Mouse (Mus musculus): ENCODE measurements around the gene Limk1.

The Limk1 gene

DNA sequence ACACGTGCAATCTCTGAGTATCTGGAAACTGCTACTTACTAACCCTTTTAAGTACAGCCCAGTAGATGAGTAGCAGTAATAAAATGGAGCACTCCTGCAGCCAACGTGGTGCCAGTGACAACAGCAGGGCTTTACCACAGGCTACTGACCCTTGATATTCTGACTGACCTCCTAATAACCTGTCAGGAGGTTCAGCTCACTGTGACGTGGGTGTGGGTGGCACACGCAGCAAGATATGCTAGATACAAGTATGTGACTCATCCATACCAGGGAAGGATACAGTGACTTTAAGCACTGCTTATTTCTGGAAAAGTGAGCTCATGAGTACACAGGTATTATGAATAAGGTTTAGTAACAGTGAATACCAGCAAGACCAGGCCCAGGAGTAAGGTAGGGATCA is 58.9 kb downstream of the Limk1 start:
- no peak for DNase-seq (ENCODE audit: low spot score)

DNA sequence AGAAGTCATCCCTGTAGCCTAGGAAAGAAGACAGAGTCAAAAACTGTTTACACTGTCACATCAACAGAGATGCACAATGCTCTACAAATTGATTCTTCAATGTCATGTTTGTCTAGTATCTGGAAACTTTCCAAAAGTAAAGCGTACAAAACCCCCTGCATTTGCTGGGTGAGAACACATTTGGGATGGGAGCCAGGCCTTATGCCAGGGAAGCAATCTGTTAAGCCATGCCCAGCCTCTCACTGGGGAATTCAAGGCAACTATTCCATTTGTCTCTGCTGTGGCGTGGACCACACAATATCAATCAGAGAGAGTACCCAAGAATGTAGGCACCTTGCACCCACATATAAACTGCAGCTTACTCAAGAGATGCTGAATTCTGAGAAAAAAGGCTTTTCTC is 66.3 kb downstream of the Limk1 start:
- no peak for DNase-seq (ENCODE audit: low spot score)

DNA sequence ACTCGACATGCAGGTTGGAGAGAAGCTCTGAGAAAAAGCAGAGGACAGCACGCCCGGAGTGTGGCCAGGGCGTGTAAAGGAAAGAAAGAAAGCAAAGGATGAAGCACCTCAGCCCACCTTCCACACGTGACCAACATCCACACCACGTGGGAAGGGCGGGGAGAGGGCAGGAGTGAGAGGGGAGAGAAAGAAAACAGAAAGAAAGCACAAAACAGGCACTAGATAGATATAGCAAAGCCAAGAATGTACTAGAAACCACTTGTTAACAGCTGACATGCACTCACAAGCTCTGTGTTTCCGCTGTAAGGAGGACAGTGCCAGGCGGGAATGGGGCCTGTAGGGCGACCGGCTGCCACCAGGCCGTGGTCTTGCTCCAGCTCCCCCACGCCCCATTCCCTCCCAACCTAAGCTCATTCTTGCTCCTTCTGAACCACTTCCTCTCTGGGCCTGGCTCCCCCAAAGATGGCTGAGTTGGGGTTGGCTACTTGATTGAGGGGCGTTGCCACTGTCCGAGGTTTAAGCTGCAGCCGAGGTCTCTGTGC is 67.2 kb downstream of the Limk1 start:
- no peak for DNase-seq (ENCODE audit: low spot score)

DNA sequence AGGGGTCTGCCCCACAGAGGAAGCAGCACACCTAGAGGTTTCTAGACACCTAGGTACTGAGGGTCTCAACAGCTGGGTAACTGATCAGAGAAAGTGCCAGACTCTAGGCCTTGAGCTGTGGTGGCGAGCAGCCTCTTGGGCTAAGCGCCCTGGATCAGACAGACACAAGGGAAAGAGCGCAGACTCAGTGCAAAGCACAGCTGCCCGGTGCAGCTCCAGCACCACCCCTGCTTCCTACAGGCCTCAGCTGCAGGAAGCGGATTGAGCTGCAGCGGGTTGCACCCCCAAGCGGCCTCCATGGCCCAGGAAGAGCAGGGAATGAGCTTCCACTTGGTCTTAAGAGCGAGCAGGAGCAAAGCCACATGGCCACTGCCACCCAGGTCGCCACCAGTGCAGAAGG is 67.9 kb downstream of the Limk1 start:
- DNase-seq (ENCODE audit: low spot score), result no peak

DNA sequence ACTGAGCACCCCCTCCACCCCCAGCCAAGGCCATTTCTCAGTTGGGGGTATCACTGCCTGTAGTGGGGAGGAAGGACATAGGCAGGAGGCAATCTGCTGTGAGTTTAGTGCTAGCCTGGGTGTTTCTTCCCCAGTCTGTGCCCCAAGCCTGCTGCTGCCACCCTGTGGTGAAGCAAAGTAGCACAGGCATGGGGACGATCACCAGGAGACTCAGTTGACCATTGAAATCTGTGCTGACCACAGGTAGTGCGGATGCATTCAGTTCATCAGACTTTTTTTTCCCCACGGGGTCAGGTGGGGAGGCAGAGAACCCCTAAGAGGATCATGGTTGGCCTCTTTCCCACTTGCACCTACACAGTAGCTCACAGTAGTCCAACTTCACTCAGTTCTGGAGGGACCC is 71.3 kb downstream of the Limk1 start:
- peak; percentile 67 for DNase-seq (ENCODE audit: low spot score)

DNA sequence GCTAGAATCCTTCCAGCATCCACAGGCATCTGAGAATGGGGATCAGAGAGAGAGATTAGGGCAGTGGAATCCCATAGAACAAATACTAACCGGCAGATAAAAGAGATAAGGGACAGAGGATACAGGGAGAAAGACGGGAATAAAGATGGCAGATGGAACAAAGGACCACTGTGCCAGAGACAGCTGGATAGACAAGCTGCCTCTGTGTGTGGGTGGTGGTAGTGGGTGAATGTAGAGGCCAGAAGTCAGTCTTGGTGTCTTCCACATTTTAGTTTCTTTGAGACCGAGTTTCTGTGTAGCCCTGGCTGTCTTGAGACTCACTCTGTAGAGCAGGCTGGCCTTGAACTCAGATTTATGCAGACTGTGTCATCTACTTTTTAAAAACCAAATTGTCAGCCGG is 72.6 kb downstream of the Limk1 start:
- no peak for DNase-seq (ENCODE audit: low spot score)

DNA sequence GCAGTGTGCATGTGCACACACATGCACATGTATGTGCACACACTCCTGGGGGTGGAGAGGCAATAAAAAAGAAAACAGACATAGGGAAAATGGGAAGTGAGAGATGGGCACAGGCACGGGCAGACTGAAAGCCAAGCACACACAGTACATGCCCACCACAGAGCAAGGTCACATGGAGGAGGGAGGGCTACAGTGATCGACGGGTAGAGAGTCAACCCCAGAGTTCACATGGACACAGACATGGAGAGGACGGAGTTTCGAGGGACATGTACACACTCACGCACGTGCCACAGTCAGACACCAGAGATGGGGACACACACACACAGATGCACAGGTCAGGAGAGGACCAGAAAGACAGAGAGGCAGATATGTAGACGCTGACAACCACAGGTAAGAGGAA is 73.0 kb downstream of the Limk1 start:
- DNase-seq (ENCODE audit: low spot score), result no peak

DNA sequence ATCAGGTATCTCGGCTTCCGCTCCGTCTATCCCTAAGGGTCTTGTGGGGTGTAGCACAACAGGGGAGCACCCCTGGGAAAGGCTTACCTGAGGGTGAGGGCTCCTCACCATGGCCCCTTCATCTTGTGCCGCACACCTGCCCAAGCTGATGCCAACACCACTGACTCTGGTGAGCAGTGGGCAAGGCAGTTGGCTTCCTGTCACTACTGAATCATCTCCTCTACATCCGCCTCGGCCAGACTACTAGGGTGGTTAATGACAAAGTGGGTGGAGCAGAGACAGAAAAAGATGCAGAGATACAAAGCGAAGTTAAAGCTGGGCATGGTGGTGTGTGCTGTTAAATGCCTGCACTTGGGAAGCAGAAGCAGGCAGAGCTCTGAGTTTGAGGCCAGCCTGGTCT is 73.6 kb downstream of the Limk1 start, which contains the start of gene Lat2:
Gene Lat2 (minus strand): TSS at position 224 of the 400 bp plus-strand sequence.
- no peak for DNase-seq (ENCODE audit: low spot score)

DNA sequence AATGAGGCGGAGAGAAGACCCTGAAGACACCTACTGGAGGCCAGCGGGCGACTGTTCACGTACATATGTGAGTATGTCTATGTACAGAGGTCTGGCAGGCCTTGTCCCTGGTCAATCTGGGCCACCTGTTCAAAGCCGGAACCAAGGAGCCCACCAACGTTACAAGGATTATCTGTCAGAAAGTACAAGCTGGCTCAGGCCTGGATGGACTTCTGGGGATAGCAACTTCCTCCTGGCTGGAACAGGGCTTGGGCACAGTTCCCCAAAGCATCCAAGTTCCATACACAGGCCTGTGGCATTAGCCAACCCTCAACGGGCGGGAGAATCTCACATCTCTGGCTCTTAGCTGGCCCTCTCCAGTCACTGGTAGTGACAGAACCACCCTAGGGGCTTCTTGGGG is 74.1 kb downstream of the Limk1 start:
- DNase-seq (ENCODE audit: low spot score), result no peak

DNA sequence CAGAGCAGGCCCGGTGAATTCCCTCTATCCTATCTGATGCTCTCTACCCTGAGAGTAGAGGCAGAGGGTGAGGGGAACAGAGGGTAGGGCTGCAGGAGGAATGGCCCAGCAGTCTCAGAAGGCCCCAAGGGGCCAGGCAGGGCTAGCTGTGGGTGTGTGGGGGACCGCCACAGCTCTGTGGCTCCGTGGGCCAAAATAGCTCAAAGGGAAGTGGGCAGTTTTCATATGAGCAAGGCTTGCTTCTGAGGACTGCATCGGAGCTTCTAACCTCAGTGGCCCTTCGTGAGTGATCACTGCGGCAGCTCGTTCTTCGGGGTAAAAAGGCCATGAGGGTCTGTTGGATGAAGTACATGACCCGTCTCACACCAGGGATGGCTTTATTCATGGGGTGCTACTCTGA is 74.7 kb downstream of the Limk1 start:
- DNase-seq (ENCODE audit: low spot score), result no peak

DNA sequence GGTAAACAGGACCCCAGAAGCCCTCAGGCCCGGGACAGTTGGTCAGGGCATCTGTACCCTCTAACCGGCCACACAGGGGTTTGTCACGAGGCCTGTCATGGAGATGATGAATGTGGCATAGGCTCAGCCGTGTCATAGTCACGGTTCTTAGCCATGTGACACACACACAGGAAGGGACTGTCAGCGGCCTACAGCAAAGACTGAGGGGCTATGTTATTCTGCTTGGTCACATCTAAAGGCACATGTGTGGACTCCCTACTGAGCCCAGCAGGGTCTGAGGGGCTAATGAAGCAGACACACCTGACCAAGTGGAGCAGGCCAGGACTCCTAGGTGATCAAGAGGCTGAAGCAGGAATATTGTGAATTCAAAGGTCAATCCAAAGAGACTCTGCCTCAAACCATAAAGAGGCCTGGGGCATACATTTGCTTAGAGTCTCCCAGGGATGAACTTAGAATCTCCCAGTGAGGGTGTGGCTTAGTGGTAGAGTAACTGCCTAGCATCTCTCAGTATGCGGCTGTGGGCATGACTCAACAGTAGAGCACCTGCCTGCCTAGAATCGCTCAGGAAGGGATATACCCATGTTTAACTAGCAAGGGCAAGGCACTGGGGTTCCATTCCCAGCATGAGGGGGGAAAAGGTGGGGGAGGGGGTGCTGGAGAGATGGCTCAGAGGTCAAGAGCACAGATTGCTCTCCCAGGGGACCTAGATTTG is 76.4 kb downstream of the Limk1 start:
- DNase-seq (ENCODE audit: low spot score), result no peak

DNA sequence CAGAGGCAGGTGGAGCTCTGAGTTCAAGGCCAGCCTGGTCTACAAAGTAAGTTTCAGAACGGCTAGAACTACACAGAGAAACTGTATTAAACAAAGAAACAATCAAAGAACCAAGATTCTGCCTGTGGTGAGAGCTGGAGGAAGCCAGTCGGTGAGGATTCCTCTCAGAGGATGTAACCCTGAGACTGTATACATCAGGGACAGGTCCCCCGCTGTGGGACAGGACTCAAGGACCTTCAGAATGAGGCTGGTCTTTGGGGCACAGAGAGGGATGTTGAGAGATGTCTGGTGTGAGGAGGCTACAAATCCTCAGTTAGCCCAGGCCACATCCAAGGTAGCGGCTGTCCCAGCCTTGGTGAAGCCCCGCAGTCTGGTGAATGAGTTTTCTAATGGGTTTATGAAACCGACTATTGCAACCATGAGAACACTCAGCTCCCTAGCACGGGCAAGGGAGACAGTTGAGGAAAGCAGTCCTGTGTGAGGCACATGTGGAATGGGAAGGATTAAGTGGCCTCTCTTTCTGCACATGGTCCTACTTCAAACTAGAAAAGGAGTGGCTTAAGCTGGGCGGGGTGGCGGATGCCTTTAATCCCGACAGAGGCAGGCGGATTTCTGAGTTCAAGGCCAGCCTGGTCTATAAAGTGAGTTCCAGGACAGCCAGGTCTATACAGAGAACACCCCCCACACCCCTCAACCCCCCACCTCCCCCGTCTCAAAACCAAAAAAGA is 78.3 kb downstream of the Limk1 start:
- no peak for DNase-seq (ENCODE audit: low spot score)

DNA sequence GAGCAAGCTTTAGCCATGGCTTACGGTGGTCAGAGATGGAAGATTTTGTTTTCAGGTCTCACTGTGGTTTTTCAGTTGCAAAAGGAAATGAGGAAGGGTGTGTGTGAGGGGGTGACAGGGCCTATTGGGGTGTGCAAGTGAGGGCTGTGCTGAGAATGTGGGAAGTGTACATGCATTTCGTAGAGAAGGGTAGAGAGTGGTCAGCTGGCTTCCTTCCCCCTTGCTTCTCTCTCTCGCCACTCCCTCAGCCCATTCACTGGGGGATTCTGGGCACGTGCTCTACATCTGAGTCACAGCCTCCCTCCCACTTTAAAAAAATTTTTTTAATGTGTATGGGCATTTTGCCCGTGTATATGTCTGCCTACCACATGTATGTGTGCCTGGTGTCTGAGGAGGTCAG is 81.3 kb downstream of the Limk1 start:
- no peak for DNase-seq (ENCODE audit: low spot score)

DNA sequence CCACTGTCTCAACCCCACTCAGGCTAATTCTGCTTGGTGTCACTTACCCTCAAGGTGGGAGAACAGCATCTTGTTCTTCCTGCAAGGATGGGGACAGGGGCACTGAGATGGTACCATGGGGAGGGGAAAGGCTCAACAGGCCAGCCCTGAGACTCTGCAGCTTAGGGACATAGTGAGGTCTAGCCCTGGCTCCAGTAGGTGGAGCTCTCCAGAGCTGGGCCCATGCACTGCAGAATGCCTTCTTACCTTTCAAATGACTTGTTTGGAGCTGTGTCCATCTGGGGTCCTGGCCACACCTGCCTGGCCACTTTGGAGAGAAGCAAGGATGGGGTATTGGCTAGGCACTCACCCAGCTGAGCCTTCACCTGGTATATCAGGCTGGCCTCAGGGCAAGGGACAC is 82.1 kb downstream of the Limk1 start:
- no peak for DNase-seq (ENCODE audit: low spot score)
